Mouse (Mus musculus) forebrain, embryonic 11.5 days (tissue): ENCODE results near the gene BC016579. TPM values are rescaled to one million over a fixed set of nuclear protein-coding genes. Genes with fewer than 3 reads are reported as not detected.

Experiments
- ATAC-seq: fragments of 200-750 bp; cut with Nextera tagmentation; replicated peaks from 2 replicates; pipeline ENCODE4 v1.8.0; 2017; ENCODE audit warnings: moderate TSS enrichment; ENCODE audit not compliant: low FRiP score
- DNase-seq: peaks from one replicate; pipeline ENCODE4 v3.0.0-alpha.2; 2017; ENCODE audit warnings: low spot score
- H3K27ac ChIP-seq: fragments of 300-500 bp; sonication (generic); 2 replicates; pipeline ENCODE4 v1.5.1; 2014; ENCODE audit warnings: low read depth, low read length
- H3K27me3 ChIP-seq: fragments of 300-500 bp; sonication (generic); 2 replicates; pipeline ENCODE4 v1.6.1; 2014; ENCODE audit warnings: mild to moderate bottlenecking, low read length, mixed read lengths; ENCODE audit not compliant: control insufficient read depth, insufficient read depth
- H3K36me3 ChIP-seq: fragments of 300-500 bp; sonication (generic); 2 replicates; pipeline ENCODE4 v1.6.1; 2014; ENCODE audit warnings: mild to moderate bottlenecking, low read length, moderate library complexity, mixed read lengths; ENCODE audit not compliant: control insufficient read depth, insufficient read depth
- H3K4me1 ChIP-seq: fragments of 300-500 bp; sonication (generic); replicated peaks from 2 replicates; pipeline ENCODE4 v1.6.1; 2014; ENCODE audit warnings: low read length, mixed read lengths; ENCODE audit not compliant: control insufficient read depth, insufficient read depth
- H3K4me2 ChIP-seq: fragments of 300-500 bp; sonication (generic); 2 replicates; pipeline ENCODE4 v1.6.1; 2014; ENCODE audit warnings: low read depth, mild to moderate bottlenecking, low read length, moderate library complexity, mixed read lengths; ENCODE audit not compliant: severe bottlenecking
- H3K4me3 ChIP-seq: fragments of 300-500 bp; sonication (generic); 2 replicates; pipeline ENCODE4 v1.5.1; 2014; ENCODE audit warnings: low read depth, low read length
- H3K9ac ChIP-seq: fragments of 300-500 bp; sonication (generic); 2 replicates; pipeline ENCODE4 v1.6.1; 2014; ENCODE audit warnings: low read length
- H3K9me3 ChIP-seq: fragments of 300-500 bp; sonication (generic); 2 replicates; pipeline ENCODE4 v1.6.1; 2016; ENCODE audit warnings: low read length, mixed read lengths; ENCODE audit not compliant: control insufficient read depth
- WGBS: fragments of 180-500 bp; shearing (Covaris S2); extraction: QIAGEN DNeasy Blood & Tissue Kit; methylation state at CpG from one replicate; pipeline ENCODE4 v1.1.7; 2014; 5-methylcytosine and 5-hydroxymethylcytosine counted together
- polyA plus RNA-seq: library from polyadenylated mRNA; unstranded; fragments of >200 nt; fragmentation: Nextera tagmentation; extraction: Ambion mirVana; gene quantifications from 2 replicates; pipeline ENCODE4 v1.2.1, GENCODE M21; 2014

Gene BC016579
- polyA plus RNA-seq, 1 experiment from 2014 or later = not detected

GRCm38 (mm10) chr16:45615944-45616343 is 37.9 kb downstream of the BC016579 start:
- 88% methylated on average over 1 of the region's 1 CpGs for WGBS
- H3K27ac ChIP-seq = no peak overlapping the region
- no peaks in the 10 kb centered on the region for H3K4me1 ChIP-seq
- H3K27me3 ChIP-seq = no peaks in the 10 kb centered on the region
- DNase-seq = no peak
- H3K4me3 ChIP-seq = no peak overlapping the region
- no peak overlapping the region for H3K4me2 ChIP-seq
- H3K9ac ChIP-seq = no peak overlapping the region
- H3K36me3 ChIP-seq = no peaks in the 10 kb centered on the region
- no peaks in the 10 kb centered on the region for H3K9me3 ChIP-seq
- no peak for ATAC-seq

- no peak overlapping the region for H3K4me3 ChIP-seq
- no peak overlapping the region for H3K27ac ChIP-seq
- H3K36me3 ChIP-seq = no peaks in the 10 kb centered on the region
- no peaks in the 10 kb centered on the region for H3K9me3 ChIP-seq
- ATAC-seq (no peak), DNase-seq (no peak)
- H3K9ac ChIP-seq = no peak overlapping the region
- no peaks in the 10 kb centered on the region for H3K4me1 ChIP-seq
- no peaks in the 10 kb centered on the region for H3K27me3 ChIP-seq
- no peak overlapping the region for H3K4me2 ChIP-seq
- 60% methylated on average over 2 of the region's 2 CpGs for WGBS
These were observed 40.6 kb downstream of the BC016579 start for GRCm38 (mm10) chr16:45613247-45613646.

GRCm38 (mm10) chr16:45610267-45610666 is 43.6 kb downstream of the BC016579 start, which contains the start of gene Gcsam:
Gcsam (plus strand) TSS chr16:45610380.
- no peaks in the 10 kb centered on the region for H3K4me1 ChIP-seq
- WGBS = 87% methylated on average over 4 of the region's 4 CpGs
- H3K4me2 ChIP-seq = no peak within 1 kb of the TSS
- no peaks in the 10 kb centered on the region for H3K36me3 ChIP-seq
- DNase-seq (no peak), ATAC-seq (no peak)
- H3K27me3 ChIP-seq = no peaks in the 10 kb centered on the region
- no peak within 1 kb of the TSS for H3K4me3 ChIP-seq
- no peak within 1 kb of the TSS for H3K9ac ChIP-seq
- H3K27ac ChIP-seq = no peak within 1 kb of the TSS
- H3K9me3 ChIP-seq = no peaks in the 10 kb centered on the region

- Histone ChIP-seq H3K4me1 (no peaks in the 10 kb centered on the region), H3K9ac (no peak overlapping the region), H3K4me2 (no peak overlapping the region), H3K27me3 (no peaks in the 10 kb centered on the region), H3K9me3 (no peaks in the 10 kb centered on the region), H3K27ac (no peak overlapping the region), H3K36me3 (no peaks in the 10 kb centered on the region), H3K4me3 (no peak overlapping the region)
- DNase-seq (no peak), ATAC-seq (no peak)
- WGBS = 78% methylated on average over 3 of the region's 3 CpGs
These were observed 44.6 kb downstream of the BC016579 start for GRCm38 (mm10) chr16:45609300-45609699.

- DNase-seq = no peak
- Histone ChIP-seq H3K4me3 (no peak overlapping the region), H3K36me3 (no peaks in the 10 kb centered on the region), H3K4me2 (no peak overlapping the region), H3K9me3 (no peaks in the 10 kb centered on the region), H3K4me1 (no peaks in the 10 kb centered on the region), H3K27ac (no peak overlapping the region), H3K27me3 (no peaks in the 10 kb centered on the region), H3K9ac (no peak overlapping the region)
- 65% methylated on average over 4 of the region's 4 CpGs for WGBS
- no peak for ATAC-seq
These were observed 45.4 kb downstream of the BC016579 start for GRCm38 (mm10) chr16:45608481-45608954.

GRCm38 (mm10) chr16:45595494-45595893 is 58.4 kb downstream of the BC016579 start:
- Histone ChIP-seq H3K4me1 (no peaks in the 10 kb centered on the region), H3K4me2 (no peak overlapping the region), H3K27me3 (no peaks in the 10 kb centered on the region), H3K36me3 (no peaks in the 10 kb centered on the region), H3K27ac (no peak overlapping the region), H3K9ac (no peak overlapping the region), H3K9me3 (no peaks in the 10 kb centered on the region), H3K4me3 (no peak overlapping the region)
- DNase-seq (no peak), ATAC-seq (no peak)

- ATAC-seq = no peak; the same call in 1 of the 2 replicates
- Histone ChIP-seq H3K4me3 (no peak overlapping the region), H3K4me1 (no peaks in the 10 kb centered on the region), H3K27me3 (no peaks in the 10 kb centered on the region), H3K36me3 (no peaks in the 10 kb centered on the region), H3K4me2 (no peak overlapping the region), H3K9me3 (no peaks in the 10 kb centered on the region), H3K27ac (no peak overlapping the region), H3K9ac (no peak overlapping the region)
- no peak for DNase-seq
- 69% methylated on average over 1 of the region's 1 CpGs for whole genome bisulfite sequencing
These were observed 60.2 kb downstream of the BC016579 start for GRCm38 (mm10) chr16:45593656-45594055.

GRCm38 (mm10) chr16:45582512-45582911 is 71.4 kb downstream of the BC016579 start:
- Histone ChIP-seq H3K9me3 (no peaks in the 10 kb centered on the region), H3K27me3 (no peaks in the 10 kb centered on the region), H3K4me3 (no peak overlapping the region), H3K36me3 (no peaks in the 10 kb centered on the region), H3K27ac (no peak overlapping the region), H3K4me2 (no peak overlapping the region), H3K9ac (no peak overlapping the region), H3K4me1 (no peaks in the 10 kb centered on the region)
- DNase-seq = no peak
- no peak for ATAC-seq
- WGBS = 32% methylated on average over 2 of the region's 2 CpGs

- ATAC-seq (no peak), DNase-seq (no peak)
- WGBS = 61% methylated on average over 12 of the region's 12 CpGs
- Histone ChIP-seq H3K27me3 (no peaks in the 10 kb centered on the region), H3K27ac (no peak overlapping the region), H3K4me3 (no peak overlapping the region), H3K4me1 (no peaks in the 10 kb centered on the region), H3K4me2 (no peak overlapping the region), H3K9ac (no peak overlapping the region), H3K9me3 (no peaks in the 10 kb centered on the region), H3K36me3 (no peaks in the 10 kb centered on the region)
These were observed 74.0 kb downstream of the BC016579 start for GRCm38 (mm10) chr16:45579883-45580282.
